Mouse (Mus musculus) gastrocnemius, adult 18-20 months (tissue): Measurements from ENCODE around the gene Clec4a3. TPM values are rescaled to one million over a fixed set of nuclear protein-coding genes. Genes with fewer than 3 reads are reported as not detected.
"Not testable (repeated sequence)": the region's sequence is repeated elsewhere in the genome, so short reads cannot be mapped to it uniquely, and the experiment has no call there.

ENCODE experiments used
- DNase-seq: peaks from one replicate; pipeline ENCODE4 v3.0.0; 2021; ENCODE audit warnings: low spot score
- long read RNA-seq, 2 experiments: library from polyadenylated mRNA; stranded (forward); transcript quantifications; one replicate each; pipeline ENCODE4 v2.0.0; 2021
- total RNA-seq, 2 experiments: library from RNA; stranded (reverse); gene quantifications; 2 replicates each; pipeline ENCODE4 v1.2.3; 2021

Gene Clec4a3
- total RNA-seq = under 1 TPM; 0.81 to 0.89 TPM
- long read RNA-seq, experiment 1 = 0 reads
- long read RNA-seq, experiment 2 = 0 reads

GRCm38 (mm10) chr6:122952401-122952800 is at the start of gene Clec4a3:
TSS of gene Clec4a3 (plus strand) at chr6:122952515.
- DNase-seq = peak; percentile 9

GRCm38 (mm10) chr6:122919922-122920321 is 32.4 kb upstream of the Clec4a3 start:
- no peak for DNase-seq

- peak; percentile 2 for DNase-seq
Observed at GRCm38 (mm10) chr6:122921451-122921850, 30.9 kb upstream of the Clec4a3 start, which contains the start of gene Clec4a1. TSS of gene Clec4a1 (plus strand) at chr6:122921848.

GRCm38 (mm10) chr6:122934845-122935244 is 17.5 kb upstream of the Clec4a3 start:
- no peak for DNase-seq

GRCm38 (mm10) chr6:122939618-122940017 is 12.7 kb upstream of the Clec4a3 start:
- no peak for DNase-seq

GRCm38 (mm10) chr6:122946760-122947159 is 5.6 kb upstream of the Clec4a3 start:
- DNase-seq = no peak

- no peak for DNase-seq
Observed at GRCm38 (mm10) chr6:122964562-122964961, 12.2 kb downstream of the Clec4a3 start.

GRCm38 (mm10) chr6:122969048-122969447 is 16.7 kb downstream of the Clec4a3 start:
- DNase-seq = no peak

GRCm38 (mm10) chr6:122989876-122990437 is 37.6 kb downstream of the Clec4a3 start, which contains the start of gene Clec4a4:
TSS of gene Clec4a4 (plus strand) at chr6:122990367.
- no peak for DNase-seq

GRCm38 (mm10) chr6:123004696-123005095 is 52.4 kb downstream of the Clec4a3 start:
- not testable (repeated sequence) for DNase-seq

- no peak for DNase-seq
Observed at GRCm38 (mm10) chr6:123005591-123005990, 53.3 kb downstream of the Clec4a3 start.

Other genes with a start within 250 kb of the Clec4a3 start
- gene Nanog, start 245.0 kb upstream of the Clec4a3 start, total RNA-seq = not detected
- 1 to 10 TPM; 5.0 to 7.1 TPM for gene Slc2a3, start 150.9 kb upstream of the Clec4a3 start, total RNA-seq
- 10 to 100 TPM; 26.2 to 29.3 TPM for gene Foxj2, start 132.6 kb upstream of the Clec4a3 start, total RNA-seq
- under 1 TPM; 0.34 to 0.62 TPM for gene C3ar1, start 96.4 kb upstream of the Clec4a3 start, total RNA-seq
- gene Necap1, start 78.0 kb upstream of the Clec4a3 start, total RNA-seq = 10 to 100 TPM; 11.8 to 16.8 TPM
- 1 to 10 TPM; 1.2 to 1.5 TPM for gene Clec4a1, start 30.7 kb upstream of the Clec4a3 start, total RNA-seq
- gene Clec4a4, start 37.9 kb downstream of the Clec4a3 start, total RNA-seq = not detected
- gene Clec4b1, start 97.4 kb downstream of the Clec4a3 start, total RNA-seq = not detected
- gene Clec4a2, start 153.9 kb downstream of the Clec4a3 start, total RNA-seq = 1 to 10 TPM in 1 of 2 experiments, under 1 TPM in 1; 0.59 to 1.7 TPM
- not detected for gene Clec4b2, start 220.4 kb downstream of the Clec4a3 start, total RNA-seq